Mouse (Mus musculus) 3T3-L1 (cell line): Measurements from ENCODE around the gene Cpvl.

Experiments used
- DNase-seq: peaks from one replicate; pipeline ENCODE4 v3.0.0-alpha.2; 2015; ENCODE audit warnings: low read depth, low spot score

Gene Cpvl

DNA sequence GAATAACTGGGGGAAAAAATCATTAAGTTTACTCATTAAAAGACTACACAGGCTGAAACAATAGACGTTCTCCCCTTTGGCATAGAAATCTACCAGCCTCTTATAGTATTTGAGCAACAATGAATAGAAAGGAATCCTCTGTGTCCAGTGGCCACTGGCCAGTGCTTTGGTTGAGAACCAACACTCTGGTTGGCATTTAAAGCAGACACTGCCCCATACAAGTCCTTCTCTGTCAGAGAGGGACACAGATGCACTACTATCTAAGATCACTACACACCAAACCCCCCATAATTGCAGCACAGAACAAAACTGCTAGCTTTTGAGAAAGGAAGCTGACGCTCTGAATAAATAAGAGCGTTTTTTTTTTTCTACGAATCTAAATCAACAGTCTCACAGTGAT, 93.5 kb downstream of the Cpvl start:
- no peak for DNase-seq

DNA sequence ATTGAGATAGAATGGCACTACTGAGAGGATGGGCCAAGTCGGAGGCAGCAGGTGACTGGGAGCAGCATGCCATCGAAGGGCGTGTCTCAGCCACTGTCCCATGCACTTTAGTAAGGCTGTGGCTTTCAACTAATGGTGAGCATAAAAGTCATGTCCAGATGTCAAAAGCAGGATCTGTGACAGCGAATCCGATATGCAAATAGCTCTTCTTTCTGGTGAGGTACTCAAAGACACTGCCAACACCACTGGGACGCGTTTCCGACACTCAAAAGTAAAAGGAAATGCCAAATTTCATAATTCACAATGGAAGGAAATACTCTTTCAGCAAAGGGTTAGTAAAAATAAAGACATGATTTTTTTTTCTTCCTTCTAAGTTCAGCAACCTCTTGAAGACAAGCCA, 94.0 kb downstream of the Cpvl start:
- DNase-seq: no peak

DNA sequence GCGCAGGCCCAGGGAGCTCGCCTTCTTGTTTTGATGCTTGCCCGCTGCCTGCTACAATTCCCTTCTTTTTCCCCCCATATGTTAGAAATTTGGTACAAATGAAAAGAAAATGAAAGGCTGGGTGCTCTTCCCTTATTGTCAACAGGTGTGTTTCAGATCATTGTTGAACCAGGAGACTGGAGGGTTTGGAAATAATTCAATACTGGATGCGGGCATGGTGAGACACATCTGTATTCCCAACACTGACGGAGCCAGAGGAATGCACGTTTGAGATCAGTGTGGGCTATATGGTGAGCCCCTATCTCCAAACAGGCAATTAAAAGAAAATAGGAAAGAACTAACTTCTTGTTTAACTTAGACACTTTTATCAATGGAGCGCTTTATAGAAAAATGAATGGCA, 95.1 kb downstream of the Cpvl start:
- DNase-seq: no peak

DNA sequence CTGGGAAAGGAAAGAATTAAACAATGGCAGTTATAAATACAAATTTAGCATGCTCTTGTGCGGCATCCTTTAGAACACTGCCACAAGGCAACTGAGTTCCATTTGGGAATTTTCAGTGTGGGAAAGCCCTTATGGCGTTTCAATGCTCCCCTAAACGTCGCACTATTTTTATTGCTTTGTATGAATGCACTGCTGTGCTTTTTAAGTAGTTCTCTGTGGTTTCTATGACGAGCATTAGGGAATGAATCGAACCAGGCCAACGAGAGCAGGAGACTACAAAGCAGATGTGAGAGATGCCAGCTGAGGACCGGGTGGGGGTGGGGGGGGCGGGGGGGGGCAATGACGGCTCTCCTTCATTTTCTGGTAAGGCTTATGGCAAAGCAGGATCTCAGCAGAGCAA, 96.8 kb downstream of the Cpvl start:
- DNase-seq: no peak

DNA sequence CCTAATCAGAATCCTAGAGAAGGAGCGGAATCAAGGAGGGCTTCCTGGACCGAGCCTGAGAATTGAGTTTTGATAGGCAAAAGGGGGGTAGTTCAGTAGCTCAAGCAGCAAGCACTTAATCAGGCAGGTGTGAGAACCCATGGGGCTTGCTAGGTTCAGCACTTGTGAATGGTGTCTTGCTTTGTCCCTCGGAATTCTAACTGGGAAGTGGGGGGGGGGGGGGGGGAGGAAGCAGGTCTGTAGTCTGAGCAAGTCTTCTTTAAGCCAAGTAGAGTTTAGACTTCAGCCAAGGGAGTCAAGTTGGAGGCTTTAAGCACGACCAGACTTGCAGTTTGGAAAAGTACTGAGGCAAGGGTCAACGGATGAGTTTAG, 97.2 kb downstream of the Cpvl start:
- DNase-seq: no peak

DNA sequence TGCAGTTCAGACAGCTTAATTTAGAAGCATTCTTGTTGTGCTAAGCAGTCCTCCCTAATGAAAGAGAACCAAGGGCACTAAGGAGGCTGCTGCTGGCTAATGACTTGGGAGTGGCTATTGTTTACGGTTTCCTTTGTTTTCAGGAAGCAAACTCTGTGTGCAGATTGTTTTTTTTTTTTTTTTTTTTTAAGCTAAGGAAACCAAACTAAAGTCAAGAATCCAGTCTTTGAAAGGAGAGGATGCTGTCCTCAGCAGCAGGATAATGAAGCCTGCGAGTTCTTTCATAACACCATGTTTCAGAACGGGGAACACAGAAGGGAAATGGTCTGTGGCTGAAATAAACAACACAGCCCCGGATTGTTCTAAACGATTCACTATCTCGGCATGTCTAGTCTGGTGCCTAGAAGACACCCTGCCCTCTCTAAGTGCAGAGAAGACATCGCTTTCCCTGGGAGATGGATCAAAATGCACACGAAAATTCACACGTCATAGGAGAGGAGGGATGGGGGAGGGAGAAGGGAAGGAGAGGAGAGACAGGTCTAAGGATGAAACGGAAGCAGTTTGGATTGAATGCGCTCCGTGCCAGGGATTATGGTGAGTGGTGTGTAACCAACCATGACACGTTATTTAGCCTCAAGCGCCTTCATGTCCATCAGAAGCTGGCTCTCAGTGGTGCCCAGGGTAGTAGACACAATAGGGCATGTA, 97.8 kb downstream of the Cpvl start:
- no peak for DNase-seq

DNA sequence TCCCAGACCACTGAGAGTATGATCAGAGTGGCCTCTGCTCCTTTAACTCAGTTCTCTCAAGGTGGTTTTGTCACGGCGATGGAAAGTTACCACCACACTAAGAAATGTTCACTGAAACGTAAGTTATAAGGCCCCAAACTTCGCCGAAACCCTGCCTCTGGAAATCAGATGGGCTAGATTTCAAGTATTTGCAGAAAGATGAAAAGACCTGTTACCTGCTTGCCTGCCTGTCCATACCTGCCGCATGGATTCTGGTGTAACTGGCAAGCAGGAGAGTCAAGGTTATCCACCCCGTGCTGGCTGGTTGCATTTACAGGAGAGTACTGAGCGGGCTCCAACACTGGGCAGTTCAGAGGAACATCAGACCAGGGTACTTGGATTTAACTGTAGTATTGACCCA, 98.9 kb downstream of the Cpvl start:
- DNase-seq: no peak

DNA sequence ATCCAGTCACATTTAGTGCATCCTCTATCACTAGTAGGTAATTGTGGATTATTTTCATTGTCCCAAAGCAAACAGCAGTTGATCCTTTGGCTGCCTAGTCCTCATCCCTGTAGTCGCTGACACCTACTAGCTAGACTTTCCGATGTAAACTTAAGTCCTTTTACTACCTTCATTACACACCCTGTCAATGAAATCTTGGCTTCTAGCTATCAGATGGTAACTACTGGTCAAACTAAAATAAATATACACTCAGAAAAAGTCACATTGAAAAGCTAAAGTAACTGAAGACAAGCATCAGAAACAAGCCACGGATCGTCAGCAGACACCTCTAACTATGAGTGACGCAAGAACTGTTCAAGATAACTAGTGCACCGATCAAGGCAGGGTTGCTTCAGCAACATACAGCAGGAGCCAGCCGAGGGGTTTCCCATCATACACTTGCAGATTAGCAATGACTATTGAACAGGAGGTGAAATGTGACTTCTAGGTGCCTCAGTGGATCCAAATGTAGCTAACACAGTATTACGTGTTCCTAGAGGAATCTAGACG, 103.5 kb downstream of the Cpvl start:
- DNase-seq: no peak

DNA sequence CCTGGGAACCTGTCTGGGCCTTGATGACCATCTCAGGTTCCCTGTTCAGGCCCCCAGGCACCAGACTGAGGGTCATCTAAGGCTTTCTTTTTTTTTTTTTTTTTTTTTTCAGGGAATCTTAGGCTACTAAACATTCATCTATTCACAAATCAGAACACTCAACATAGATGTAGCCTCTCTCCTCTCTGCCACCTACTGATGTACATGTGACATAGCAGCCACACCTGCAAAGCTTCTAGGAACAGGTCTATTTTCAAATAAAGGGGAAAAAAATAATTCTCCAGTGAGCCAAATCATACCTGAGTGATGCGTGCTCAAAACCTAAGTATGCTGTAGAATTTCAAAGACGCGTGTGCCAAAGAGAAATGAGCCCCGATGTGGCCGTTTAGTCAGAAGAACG, 106.6 kb downstream of the Cpvl start:
- DNase-seq: peak; percentile 33

DNA sequence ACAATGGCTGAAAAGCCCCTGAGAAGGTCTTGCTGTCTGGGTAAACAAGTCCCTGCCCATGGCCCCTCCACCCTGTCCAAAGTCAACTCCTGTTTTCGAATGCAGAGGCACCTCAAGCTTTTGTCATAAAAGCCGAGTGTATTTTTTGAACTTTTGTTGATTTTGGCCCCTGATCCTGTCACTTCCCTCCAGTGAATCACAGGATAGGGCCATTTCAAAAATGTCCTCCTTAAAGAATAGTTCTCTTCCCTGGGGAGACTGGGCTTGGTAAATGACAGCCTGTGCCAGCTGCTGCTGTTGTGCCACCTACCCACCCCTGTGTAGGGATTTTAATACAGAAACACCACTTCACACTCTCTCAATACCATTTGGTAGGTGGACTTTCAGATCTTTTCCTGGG, 115.5 kb downstream of the Cpvl start:
- DNase-seq: no peak

DNA sequence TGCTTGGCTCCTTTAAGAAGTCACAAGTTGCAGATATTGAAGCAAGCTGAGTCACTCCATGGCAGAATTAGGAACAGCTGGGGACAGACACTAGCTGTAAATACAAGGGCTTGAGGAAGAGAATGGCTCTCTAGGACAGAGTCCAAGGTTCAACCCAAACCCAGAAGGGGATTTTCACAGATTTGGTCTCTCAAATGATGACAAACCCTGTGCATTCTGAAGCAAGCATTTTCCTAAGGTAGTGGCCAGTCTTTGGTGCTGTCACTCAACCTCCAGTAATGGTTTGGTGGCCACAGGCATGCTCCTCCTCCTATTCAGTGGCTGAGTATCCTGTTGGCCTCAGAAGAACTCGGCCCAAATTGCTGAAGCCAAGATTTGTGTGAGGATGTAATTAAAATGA, 119.4 kb downstream of the Cpvl start:
- peak; percentile 83 for DNase-seq

DNA sequence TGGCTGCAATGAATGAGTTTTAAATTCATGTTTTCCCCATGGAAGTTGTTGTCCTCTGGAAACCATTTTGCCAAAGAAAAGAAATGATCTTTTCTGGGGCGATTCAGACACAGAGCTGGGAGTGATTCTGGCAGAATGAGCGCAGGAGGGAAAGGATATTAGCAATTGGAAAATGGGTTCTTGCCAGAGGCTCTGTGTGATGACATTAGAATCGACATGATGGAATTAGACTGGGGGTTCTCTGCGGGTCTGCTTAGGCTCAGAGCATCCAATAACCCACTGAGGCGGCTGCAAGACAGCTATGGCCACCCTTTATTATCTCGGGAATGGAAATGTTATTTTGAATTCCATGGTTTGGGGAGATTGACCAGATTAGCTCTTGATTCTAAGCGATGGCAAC, 120.6 kb downstream of the Cpvl start:
- no peak for DNase-seq

DNA sequence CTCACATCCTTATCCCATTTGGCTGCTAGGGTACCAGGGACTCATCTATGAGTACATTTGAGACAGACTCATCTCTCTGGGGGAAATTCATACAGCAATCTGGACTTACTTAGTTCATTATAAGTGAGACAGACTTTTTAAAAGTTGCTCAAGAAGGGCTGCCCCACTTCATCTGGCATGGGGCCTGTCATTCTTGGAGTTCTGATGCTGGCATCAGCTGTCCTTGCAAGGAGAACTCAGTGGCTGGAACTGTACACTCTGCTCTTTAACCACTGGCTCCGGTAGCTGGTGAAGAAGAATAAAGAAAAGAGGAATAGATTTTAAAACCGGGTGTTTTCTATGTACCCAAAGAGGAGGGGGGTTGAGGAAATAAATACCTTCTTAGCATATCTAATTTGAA, 121.7 kb downstream of the Cpvl start:
- DNase-seq: peak; percentile 44

DNA sequence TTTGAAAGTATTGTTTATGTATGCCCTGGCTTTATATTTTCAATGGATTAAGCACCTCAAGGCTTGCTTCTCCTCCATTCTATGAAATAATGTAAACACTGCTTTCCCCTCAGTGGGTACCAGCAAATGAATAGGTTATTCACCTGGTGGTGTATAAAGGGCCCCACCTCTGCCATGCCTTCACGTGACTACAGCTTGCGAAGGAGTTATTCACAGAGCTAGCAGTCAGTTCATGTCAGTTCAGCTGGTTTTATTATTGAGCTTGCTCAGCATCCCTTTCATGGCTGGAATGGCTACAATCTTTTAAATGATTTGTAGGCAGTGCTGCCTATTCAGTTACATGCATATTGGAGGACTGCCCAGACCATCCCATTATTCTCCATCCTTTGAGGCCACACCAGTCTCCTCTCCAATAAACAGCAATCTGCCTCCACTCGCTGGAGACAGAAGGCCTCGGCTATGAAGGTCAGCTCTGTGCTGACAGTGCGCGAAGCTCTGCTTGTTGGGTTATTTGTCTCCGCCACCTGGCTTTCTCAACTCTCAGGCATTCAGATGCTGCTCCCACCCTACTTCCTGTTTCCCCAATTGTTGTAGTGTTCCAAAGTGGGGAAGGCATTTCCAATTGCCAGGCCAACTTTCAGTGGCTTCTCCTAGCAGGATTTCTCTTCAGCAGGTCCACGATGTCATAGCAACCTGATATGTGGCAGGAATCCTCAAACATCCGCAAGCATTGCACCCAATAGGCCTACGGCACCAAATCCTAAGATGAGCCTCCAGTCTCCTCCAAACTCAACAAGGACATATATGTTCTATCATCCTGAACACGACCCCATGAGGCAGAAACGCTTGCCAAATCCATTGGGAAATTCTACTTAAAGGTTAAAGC, 123.3 kb downstream of the Cpvl start:
- DNase-seq: peak; percentile 44

DNA sequence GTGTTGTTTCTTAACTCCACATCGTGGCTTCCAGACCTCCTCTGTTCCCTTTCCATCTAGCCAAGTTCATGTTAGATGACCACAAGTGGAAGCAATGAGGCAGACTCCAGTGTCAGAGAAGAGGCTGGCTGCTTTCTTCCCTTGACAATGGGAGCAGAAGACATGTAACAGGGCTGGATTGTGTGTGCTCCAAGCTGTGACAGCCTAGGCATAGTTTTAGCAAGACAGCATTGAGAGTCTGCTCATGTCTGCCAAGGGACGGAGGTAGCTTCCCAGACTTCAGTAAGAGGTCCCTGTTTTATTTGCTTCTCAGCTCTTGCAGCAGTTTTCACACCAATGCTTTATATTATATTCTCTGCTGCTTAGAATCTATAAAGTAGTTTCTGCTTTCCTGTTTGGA, 124.2 kb downstream of the Cpvl start:
- no peak for DNase-seq

DNA sequence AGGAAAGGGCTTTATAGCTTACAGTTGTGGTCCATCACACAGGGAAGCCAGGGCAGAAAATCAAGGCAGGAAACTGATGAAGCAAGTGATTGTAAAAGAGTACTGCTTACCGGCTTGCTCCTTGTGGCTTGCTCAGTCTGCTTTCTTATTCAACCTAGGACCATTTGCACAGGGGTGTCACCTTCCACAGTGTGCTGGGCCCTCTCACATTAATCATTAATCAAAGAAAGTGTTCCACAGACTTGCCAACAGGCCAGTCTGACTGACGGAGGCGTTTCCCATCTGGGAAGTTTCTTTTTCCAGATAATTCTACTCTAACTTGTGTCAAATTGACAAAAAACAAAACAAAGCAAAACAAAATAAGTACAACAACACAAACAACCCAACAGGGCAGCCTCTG, 124.9 kb downstream of the Cpvl start:
- DNase-seq: no peak

DNA sequence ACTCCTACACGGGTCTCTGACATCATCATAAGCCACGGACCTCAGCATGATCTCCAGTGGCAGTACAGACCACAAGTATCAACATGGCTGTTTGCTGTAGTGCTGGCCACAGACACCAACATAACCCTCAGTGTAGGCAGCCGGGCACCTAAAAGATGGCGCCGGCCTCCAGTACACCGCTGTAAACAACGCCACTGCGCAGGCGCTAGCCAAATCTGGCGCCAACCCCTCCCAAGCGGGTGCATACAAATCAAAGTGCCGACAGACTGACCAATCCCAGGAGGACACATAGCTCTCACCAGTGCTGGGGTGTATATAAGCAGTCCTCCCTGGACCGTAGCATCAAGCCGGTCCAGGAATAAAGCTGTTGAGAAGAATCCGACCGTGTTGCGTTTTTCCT, 133.8 kb downstream of the Cpvl start:
- no peak for DNase-seq

DNA sequence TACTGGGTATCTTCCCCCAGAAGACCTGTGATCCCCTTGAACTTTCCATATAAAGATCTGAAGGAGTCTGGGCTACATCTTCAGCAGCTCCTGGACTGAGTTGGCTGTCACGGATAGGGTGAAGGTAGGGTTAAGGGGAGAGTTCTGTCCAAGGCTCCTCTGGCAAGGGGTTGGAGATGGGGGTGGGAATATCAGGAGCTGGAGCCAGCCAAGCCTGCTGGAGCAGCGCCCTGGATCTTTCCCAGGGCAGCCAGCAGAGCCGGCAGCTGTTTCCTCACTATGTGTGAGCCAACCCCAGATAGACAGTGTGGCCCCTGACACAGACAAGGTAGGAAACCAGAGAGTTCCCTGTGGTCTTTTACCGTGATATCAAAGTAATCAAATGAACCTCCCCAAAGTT, 153.3 kb downstream of the Cpvl start:
- no peak for DNase-seq
